Mouse (Mus musculus): ENCODE results near the gene Mcrip2.

- TF ChIP-seq CTCF (conservative IDR thresholded peaks at IDR 0.05; ENCODE audit: insufficient read depth, insufficient read length, low read depth, low read length) (no peak), POLR2A (IDR thresholded peaks at IDR 0.05; ENCODE audit: low read depth, low read length) (no peak)
These were observed 6.6 kb downstream of the Mcrip2 start for GRCm38 (mm10) chr17:25861704-25862612.

Data from kidney, adult 2 months (tissue).